Mouse (Mus musculus): Measurements from ENCODE around the gene Vps37b. TPM values are rescaled to one million over a fixed set of nuclear protein-coding genes. Genes with fewer than 3 reads are reported as not detected.

Gene Vps37b
- 5,913 TPM for polyA plus RNA-seq (2017; shearing (Covaris generic))

DNA sequence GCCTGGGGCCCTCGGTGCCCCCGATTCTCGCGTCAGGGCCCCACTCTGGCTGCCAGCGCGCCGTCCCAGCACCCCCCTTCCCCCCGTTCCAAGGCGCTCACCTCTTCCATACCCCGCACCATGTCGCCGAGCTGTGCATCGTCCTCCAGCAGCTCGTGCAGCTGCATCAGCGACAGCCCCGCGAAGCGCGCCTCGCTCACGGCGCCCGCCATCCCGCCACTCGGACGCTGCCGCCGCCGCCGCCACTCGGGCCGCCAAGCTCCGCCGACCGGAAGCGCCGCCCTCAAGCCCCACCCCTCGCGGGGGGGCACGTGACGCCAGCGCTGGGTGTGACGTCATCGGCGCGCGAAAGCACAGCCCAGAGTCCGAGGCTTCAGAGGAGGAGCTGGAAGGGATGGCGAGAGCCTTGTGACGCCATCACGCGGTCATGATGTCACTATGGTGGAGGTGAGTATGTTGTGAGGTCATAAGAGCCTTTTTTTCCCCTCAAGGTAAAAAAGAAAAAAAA is at the start of gene Vps37b:
Gene Vps37b (minus strand): TSS at position 270 of the 508 bp plus-strand sequence.

DNA sequence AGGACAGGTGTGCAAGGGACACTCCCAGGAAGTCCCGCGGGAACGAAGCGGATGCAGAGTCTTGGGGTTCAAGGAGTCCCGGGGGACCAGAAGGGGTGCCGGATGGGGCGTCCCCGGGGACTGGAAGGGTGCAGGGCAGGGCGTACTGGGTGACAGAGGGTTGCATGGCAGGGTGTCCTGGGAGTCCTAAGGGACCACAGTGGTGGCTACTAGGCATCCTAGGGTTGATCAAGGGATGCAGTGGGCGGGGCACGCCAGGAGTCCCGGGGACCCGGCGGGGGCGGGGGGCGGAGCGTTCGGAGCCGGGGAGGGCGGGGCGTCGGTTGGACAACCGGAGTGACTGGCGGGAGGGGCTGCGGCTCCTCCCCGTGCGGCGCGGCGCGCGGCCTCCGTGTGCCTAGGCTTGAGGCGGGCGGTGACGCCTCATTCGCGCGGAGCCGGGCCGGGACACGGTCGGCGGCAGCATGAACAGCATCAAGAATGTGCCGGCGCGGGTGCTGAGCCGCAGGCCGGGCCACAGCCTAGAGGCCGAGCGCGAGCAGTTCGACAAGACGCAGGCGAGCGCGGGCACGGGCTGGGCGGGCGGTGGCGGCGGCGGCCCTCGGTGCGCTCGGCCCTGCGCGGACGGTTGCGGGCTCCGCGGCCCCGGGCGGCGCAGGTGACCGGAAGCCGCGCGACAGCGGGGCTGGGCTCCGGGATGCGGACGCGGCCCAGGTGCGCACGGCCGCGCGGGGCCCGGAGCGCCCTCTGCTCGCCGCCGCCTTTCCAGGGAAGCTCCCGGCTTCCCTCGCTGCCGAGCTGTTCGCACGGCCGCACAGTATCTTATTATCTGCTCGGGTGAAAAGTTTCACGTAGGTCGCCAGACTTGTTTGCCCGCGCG is 58.5 kb downstream of the Vps37b start, which contains the start of gene Hip1r:
Gene Hip1r (plus strand): TSS at position 330 of the 880 bp plus-strand sequence.

Other genes with a start within 250 kb of the Vps37b start
- not detected for gene Hcar2, start 166.8 kb downstream of the Vps37b start, polyA plus RNA-seq (2017; shearing (Covaris generic))
- gene Hcar1, start 152.2 kb downstream of the Vps37b start, polyA plus RNA-seq (2017; shearing (Covaris generic)): not detected
- gene Denr, start 125.1 kb downstream of the Vps37b start, polyA plus RNA-seq (2017; shearing (Covaris generic)): 46.2 TPM
- gene Gm43518, start 104.9 kb downstream of the Vps37b start, polyA plus RNA-seq (2017; shearing (Covaris generic)): 5.9 TPM
- gene Ccdc62, start 101.6 kb downstream of the Vps37b start, polyA plus RNA-seq (2017; shearing (Covaris generic)): 2.9 TPM
- 25.9 TPM for gene Hip1r, start 58.6 kb downstream of the Vps37b start, polyA plus RNA-seq (2017; shearing (Covaris generic))
- gene Abcb9, start 63.5 kb upstream of the Vps37b start, polyA plus RNA-seq (2017; shearing (Covaris generic)): 118 TPM
- gene Ogfod2, start 80.0 kb upstream of the Vps37b start, polyA plus RNA-seq (2017; shearing (Covaris generic)): 53.4 TPM
- 50.7 TPM for gene Arl6ip4, start 83.8 kb upstream of the Vps37b start, polyA plus RNA-seq (2017; shearing (Covaris generic))
- 17.8 TPM for gene Pitpnm2, start 217.5 kb upstream of the Vps37b start, polyA plus RNA-seq (2017; shearing (Covaris generic))